Mouse (Mus musculus) CH12.LX (cell line): ENCODE data around the gene BC049715. TPM values are rescaled to one million over a fixed set of nuclear protein-coding genes. Genes with fewer than 3 reads are reported as not detected.
"Not testable (repeated sequence)": the region's sequence is repeated elsewhere in the genome, so short reads cannot be mapped to it uniquely, and the experiment has no call there.

Experiments
- DNase-seq: peaks from one replicate; pipeline ENCODE4 v3.0.0-alpha.2; 2013; ENCODE audit errors: extremely low read depth
- H3K27ac ChIP-seq: 2 replicates; pipeline ENCODE4 v1.5.1; 2012; ENCODE audit warnings: low read depth, mild to moderate bottlenecking, control low read depth, moderate library complexity; ENCODE audit not compliant: insufficient read depth
- H3K27me3 ChIP-seq: replicated peaks from 2 replicates; pipeline ENCODE3; 2012; ENCODE audit warnings: inconsistent platforms
- H3K36me3 ChIP-seq, 2 experiments: replicated peaks in 1 of 2; 2 replicates each; pipeline versions ENCODE3 to v1.6.1; 2012; ENCODE audit warnings: inconsistent platforms in 1 of 2, low read length in 1 of 2, mild to moderate bottlenecking in 1 of 2, mixed read lengths in 1 of 2, moderate library complexity in 1 of 2; ENCODE audit not compliant: control insufficient read depth in 1 of 2, insufficient read depth in 1 of 2
- H3K4me1 ChIP-seq, 2 experiments: 2 replicates each; pipeline ENCODE4 v1.6.1; 2012; ENCODE audit warnings: inconsistent platforms in 1 of 2, moderate library complexity in 1 of 2; ENCODE audit not compliant: insufficient read depth in 2 of 2, control insufficient read depth in 1 of 2
- H3K4me2 ChIP-seq: 2 replicates; pipeline ENCODE4 v1.6.1; 2012; ENCODE audit warnings: low read depth, mild to moderate bottlenecking, control low read depth; ENCODE audit not compliant: poor library complexity, insufficient read depth, severe bottlenecking
- H3K4me3 ChIP-seq, 3 experiments: fragments of 150-350 bp in 1 of 3; sonication (generic) in 1 of 3; replicated peaks in 1 of 3; 2 replicates each; pipeline versions ENCODE3 to v1.5.1; 2011 to 2012; ENCODE audit warnings: low read depth in 2 of 3, low read length in 2 of 3, mild to moderate bottlenecking in 2 of 3, moderate library complexity in 2 of 3, control low read depth in 1 of 3, improper control_type of control experiment in 1 of 3, inconsistent platforms in 1 of 3, mixed read lengths in 1 of 3; ENCODE audit not compliant: poor library complexity in 1 of 3
- H3K79me2 ChIP-seq: replicated peaks from 2 replicates; pipeline ENCODE4 v1.6.1; 2012; ENCODE audit warnings: mild to moderate bottlenecking, moderate library complexity; ENCODE audit not compliant: control insufficient read depth, poor library complexity, insufficient read depth, severe bottlenecking; ENCODE audit errors: extremely low read depth
- H3K9ac ChIP-seq: 2 replicates; pipeline ENCODE4 v1.6.1; 2012; ENCODE audit warnings: low read depth, mild to moderate bottlenecking, control low read depth, moderate library complexity; ENCODE audit not compliant: insufficient read depth
- H3K9me3 ChIP-seq: replicated peaks from 2 replicates; pipeline ENCODE3; 2012; ENCODE audit warnings: low read length, inconsistent platforms, mixed read lengths
- BHLHE40 ChIP-seq: IDR thresholded peaks from 2 replicates; pipeline ENCODE4 v1.6.1; 2011; ENCODE audit warnings: mild to moderate bottlenecking, low read depth, low read length, improper control_type of control experiment
- CHD2 ChIP-seq: IDR thresholded peaks from 2 replicates; pipeline ENCODE4 v1.6.1; 2011; ENCODE audit warnings: low read length, improper control_type of control experiment
- CTCF ChIP-seq, 2 experiments: IDR thresholded peaks in 1 of 2; conservative IDR thresholded peaks in 1 of 2; 2 replicates each; pipeline ENCODE4 v1.5.1; 2011 to 2012; ENCODE audit warnings: low read depth in 2 of 2, low read length in 2 of 2, improper control_type of control experiment in 1 of 2, inconsistent platforms in 1 of 2, mild to moderate bottlenecking in 1 of 2, moderate library complexity in 1 of 2
- ETS1 ChIP-seq: conservative IDR thresholded peaks from 2 replicates; pipeline ENCODE4 v1.6.1; 2012; ENCODE audit warnings: low read depth, mild to moderate bottlenecking, inconsistent platforms, low read length, improper control_type of control experiment, moderate library complexity
- MAFK ChIP-seq: IDR thresholded peaks from 2 replicates; pipeline ENCODE4 v1.6.1; 2011; ENCODE audit warnings: low read length, improper control_type of control experiment; ENCODE audit not compliant: insufficient replicate concordance
- MAZ ChIP-seq: IDR thresholded peaks from 2 replicates; pipeline ENCODE4 v1.6.1; 2012; ENCODE audit warnings: low read depth, mild to moderate bottlenecking, inconsistent platforms, low read length, improper control_type of control experiment, moderate library complexity
- MEF2A ChIP-seq: IDR thresholded peaks from 2 replicates; pipeline ENCODE4 v1.6.1; 2014; ENCODE audit warnings: low read depth, mild to moderate bottlenecking, inconsistent platforms, low read length, improper control_type of control experiment, borderline replicate concordance
- NELFE ChIP-seq: IDR thresholded peaks from 2 replicates; pipeline ENCODE4 v1.6.1; 2011; ENCODE audit warnings: low read depth, low read length, improper control_type of control experiment
- POLR2AphosphoS2 ChIP-seq: IDR thresholded peaks from 2 replicates; pipeline ENCODE4 v1.6.1; 2011; ENCODE audit warnings: low read depth, low read length, improper control_type of control experiment
- SIN3A ChIP-seq: IDR thresholded peaks from 2 replicates; pipeline ENCODE4 v1.6.1; 2012; ENCODE audit warnings: low read length, improper control_type of control experiment, inconsistent platforms
- USF1 ChIP-seq: IDR thresholded peaks from 2 replicates; pipeline ENCODE4 v1.6.1; 2014; ENCODE audit warnings: low read depth, mild to moderate bottlenecking, inconsistent platforms, low read length, improper control_type of control experiment
- ZC3H11A ChIP-seq: IDR thresholded peaks from 2 replicates; pipeline ENCODE4 v1.6.1; 2012; ENCODE audit warnings: low read depth, mild to moderate bottlenecking, inconsistent platforms, low read length, improper control_type of control experiment
- ZKSCAN1 ChIP-seq: IDR thresholded peaks from 2 replicates; pipeline ENCODE4 v1.6.1; 2012; ENCODE audit warnings: low read depth, inconsistent platforms, low read length, improper control_type of control experiment, borderline replicate concordance
- ZMIZ1 ChIP-seq: IDR thresholded peaks from 2 replicates; pipeline ENCODE4 v1.6.1; 2012; ENCODE audit warnings: low read depth, mild to moderate bottlenecking, inconsistent platforms, low read length, improper control_type of control experiment
- dilution Hi-C: fragments of 300-500 bp; cut with MboI; formaldehyde crosslinking; loops from 2 replicates; pipeline ENCODE4 v1.14.3; 2020; ENCODE audit warnings: low sequenced_read_pairs; ENCODE audit not compliant: extremely low pct_unique_long_range_greater_than_20kb, extremely low pct_ligation_motif_present
- in situ Hi-C: fragments of 300-500 bp; cut with MboI; formaldehyde crosslinking; loops from 3 replicates; pipeline ENCODE4 v1.14.3; 2019; ENCODE audit warnings: low sequenced_read_pairs, low pct_ligation_motif_present, low pct_unique_long_range_greater_than_20kb, mixed read lengths
- polyA plus RNA-seq: library from polyadenylated mRNA; unstranded; fragments of >175 nt; gene quantifications from 2 replicates; pipeline ENCODE4 v1.2.1, GENCODE M21; 2012; ENCODE audit warnings: low read depth; ENCODE audit not compliant: insufficient read length
- total RNA-seq, 2 experiments: library from RNA; depleted of rRNA; stranded (reverse); fragments of 300-350 nt in 1 of 2; fragments of >200 nt in 1 of 2; gene quantifications; 2 replicates each; pipeline ENCODE4 v1.2.3; 2012 to 2014

The BC049715 gene
- total and polyA plus RNA-seq, 3 experiments, result 8.8 to 13.5 (median 9.9) TPM

DNA sequence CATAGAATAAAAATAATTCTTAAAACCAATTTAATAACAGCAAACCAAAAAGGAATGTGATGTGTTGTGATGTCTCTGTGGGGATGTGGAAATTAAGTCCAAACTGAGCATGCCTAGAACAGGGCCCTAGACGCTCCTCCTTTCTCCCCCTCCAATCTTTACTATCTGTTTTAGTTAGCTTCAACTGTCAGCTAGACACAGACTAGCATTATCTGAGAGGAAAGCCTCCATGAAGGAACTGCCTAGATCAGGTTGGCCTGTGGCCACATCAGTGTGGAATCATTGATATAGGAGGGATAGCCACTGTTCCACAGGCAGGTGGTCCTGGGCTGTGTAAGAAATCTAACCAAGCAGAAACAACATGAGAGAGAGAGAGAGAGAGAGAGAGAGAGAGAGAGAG lies 32.3 kb upstream of the BC049715 start:
- no peak overlapping the region for H3K4me2 ChIP-seq
- DNase-seq, result no peak
- in situ Hi-C loops, result no loop called here

DNA sequence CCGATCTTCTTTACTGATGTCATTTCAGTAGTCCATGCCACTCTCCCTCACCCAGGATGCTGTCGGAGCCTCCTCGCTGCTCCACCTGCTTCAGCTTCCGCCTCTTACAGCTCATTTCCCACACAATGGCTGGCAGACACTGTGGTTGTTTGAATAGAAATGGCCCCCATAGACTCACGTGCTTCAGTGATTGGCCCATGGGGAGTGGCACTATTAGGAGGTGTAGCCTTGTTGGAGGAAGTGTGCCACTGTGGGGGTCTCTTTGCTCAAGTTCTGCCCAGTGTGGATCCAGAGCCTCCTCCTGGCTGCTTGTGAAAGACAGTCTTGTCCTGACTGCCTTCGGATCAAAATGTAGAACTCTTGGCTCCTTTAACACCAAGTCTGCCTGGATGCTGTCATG lies 31.6 kb upstream of the BC049715 start:
- Histone ChIP-seq H3K27ac (no peak overlapping the region), H3K9me3 (no peaks in the 10 kb centered on the region)
- peak; percentile 64 for TF ChIP-seq BHLHE40
- TF ChIP-seq ETS1, result no peak
- TF ChIP-seq, all 38 proteins: peak for 1
- DNase-seq, result no peak
- H3K4me3 ChIP-seq, result no peak overlapping the region
- no peaks in the 10 kb centered on the region for H3K27me3 ChIP-seq
- H3K4me2 ChIP-seq, result no peak overlapping the region
- no peaks in the 10 kb centered on the region for H3K36me3 ChIP-seq
- peaks cover 0 to 9% of the 10 kb centered on the region in 2 experiments; a peak in 2 of 4 replicates for H3K4me1 ChIP-seq
- in situ Hi-C loops, result no loop called here
- dilution Hi-C loops, result no loop called here
- H3K9ac ChIP-seq, result no peak overlapping the region
- no peaks in the 10 kb centered on the region for H3K79me2 ChIP-seq

More for the DNA sequence above, 32.3 kb upstream of the BC049715 start:
- H3K36me3 ChIP-seq, result no peaks in the 10 kb centered on the region
- H3K9ac ChIP-seq, result no peak overlapping the region
- H3K79me2 ChIP-seq, result no peaks in the 10 kb centered on the region
- no peak overlapping the region for H3K27ac ChIP-seq
- no peak overlapping the region for H3K4me3 ChIP-seq
- no peaks in the 10 kb centered on the region for H3K9me3 ChIP-seq
- dilution Hi-C loops, result no loop called here
- peaks cover 0 to 9% of the 10 kb centered on the region in 2 experiments; a peak in 2 of 4 replicates for H3K4me1 ChIP-seq
- TF ChIP-seq ZMIZ1 (no peak), POLR2AphosphoS2 (no peak), USF1 (no peak), ZKSCAN1 (no peak), MAZ (no peak), CTCF (conservative IDR thresholded peaks at IDR 0.05 in 1 of 2, IDR thresholded peaks at IDR 0.05 in 1 of 2; ENCODE audit: low read depth in 2 of 2, low read length in 2 of 2) (no peak), MAFK (no peak), ETS1 (no peak), ZC3H11A (no peak), MEF2A (no peak), NELFE (no peak), SIN3A (no peak), CHD2 (no peak)
- H3K27me3 ChIP-seq, result no peaks in the 10 kb centered on the region

DNA sequence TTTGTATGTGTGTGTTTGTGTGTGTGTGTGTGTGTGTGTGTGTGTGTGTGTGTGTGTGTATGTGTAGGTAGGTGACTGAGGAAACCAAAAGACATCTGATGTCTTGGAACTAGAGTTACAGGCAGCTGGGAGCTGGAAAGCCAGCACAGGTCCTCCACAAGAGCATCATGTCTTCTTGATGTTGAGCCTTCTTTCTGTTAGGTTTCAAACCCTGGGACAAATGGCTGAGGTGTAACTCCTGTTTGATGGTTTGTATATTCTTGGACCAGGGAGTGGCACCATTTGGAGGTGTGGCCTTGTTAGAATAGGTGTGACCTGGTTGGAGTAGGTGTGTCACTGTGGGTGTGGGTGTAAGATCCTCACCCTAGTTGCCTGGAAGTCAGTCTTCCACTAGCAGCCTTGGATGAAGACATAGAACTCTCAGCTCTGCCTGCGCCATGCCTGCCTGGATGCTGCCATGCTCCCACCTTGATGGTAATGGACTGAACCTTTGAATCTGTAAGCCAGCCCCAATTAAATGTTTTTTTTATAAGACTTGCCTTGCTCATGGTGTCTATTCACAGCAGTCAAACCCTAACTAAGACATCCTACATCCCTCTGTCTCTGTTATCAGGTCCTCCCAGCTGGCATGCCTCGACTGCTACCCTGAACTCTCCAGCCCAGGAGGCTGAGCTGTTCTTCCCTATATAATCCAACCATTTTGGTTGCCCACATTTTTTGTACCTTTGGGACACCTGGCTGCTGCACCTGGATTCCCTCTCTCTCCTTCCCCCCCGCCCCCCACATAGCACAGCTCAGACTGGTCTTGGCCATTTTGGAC lies 29.3 kb upstream of the BC049715 start:
- H3K79me2 ChIP-seq, dilution Hi-C loops, H3K27ac ChIP-seq, H3K9me3 ChIP-seq, DNase-seq, H3K9ac ChIP-seq, in situ Hi-C loops, H3K4me1 ChIP-seq, H3K36me3 ChIP-seq, H3K27me3 ChIP-seq, H3K4me3 ChIP-seq, H3K4me2 ChIP-seq: not testable (repeated sequence)
